Mouse (Mus musculus): Measurements from ENCODE around the gene Saa3.
"Not testable (repeated sequence)": the region's sequence is repeated elsewhere in the genome, so short reads cannot be mapped to it uniquely, and the experiment has no call there.

The Saa3 gene

DNA sequence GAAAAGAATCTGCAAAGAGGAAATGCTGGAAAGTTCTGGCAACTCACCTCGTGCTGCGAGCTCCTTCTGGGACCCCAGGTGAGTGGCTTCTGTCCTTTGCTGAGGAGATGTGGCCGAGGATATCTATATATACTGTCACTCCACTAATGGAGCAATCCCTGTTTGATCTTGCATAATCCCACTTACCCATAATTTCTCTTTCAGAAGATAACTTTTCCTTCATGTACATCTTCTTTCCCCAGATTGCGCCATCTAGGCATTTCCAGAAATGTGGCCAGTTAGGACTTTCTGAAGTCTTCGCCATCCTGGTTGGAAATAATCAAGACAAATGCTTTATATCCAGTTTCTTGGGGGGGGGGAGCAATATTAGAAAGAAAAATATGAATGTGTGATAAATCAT, at the start of gene Saa3:
TSS of gene Saa3 (minus strand) at position 101 of the 400 bp plus-strand sequence.
- DNase-seq (ENCODE audit: low spot score): no peak

DNA sequence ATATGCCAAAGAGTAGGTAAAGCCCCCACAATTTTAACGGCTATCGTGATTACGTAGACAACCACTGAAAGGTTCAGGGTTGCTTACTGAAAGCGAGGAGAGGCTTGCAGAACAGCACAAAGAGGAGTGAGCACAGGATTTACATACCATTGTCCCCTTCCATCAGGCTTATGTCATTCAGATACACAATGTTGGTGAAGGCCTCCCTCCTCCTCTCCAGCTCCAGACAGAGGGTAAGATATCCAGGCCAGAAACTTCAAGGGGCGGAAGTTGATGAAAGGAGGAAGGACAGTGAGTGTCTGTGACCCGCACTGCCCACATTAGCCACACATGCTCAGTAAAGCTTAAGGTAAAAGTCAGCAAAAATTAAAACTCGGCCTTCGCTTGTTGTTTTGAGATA, 49.2 kb upstream of the Saa3 start:
- no peak for DNase-seq (ENCODE audit: low spot score)

DNA sequence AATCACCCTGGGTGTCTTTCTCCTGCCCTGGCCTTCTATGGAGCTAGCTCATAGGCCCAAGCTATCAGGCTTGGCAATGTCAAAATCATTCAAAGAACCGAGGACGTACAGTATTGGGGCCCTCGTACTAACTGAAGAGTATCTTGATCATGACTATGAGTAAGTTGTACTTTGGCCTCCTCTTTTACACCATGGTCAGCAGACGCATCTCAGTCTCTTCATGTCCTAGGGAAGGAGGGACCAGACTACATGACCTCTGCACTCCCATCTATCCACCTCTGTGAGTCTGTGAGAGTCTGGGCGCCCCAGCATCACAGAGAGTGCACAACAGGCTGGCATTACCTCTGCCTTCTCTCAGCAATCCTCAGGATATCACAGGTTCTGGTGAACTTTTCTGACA, 47.1 kb upstream of the Saa3 start:
- no peak for DNase-seq (ENCODE audit: low spot score)

DNA sequence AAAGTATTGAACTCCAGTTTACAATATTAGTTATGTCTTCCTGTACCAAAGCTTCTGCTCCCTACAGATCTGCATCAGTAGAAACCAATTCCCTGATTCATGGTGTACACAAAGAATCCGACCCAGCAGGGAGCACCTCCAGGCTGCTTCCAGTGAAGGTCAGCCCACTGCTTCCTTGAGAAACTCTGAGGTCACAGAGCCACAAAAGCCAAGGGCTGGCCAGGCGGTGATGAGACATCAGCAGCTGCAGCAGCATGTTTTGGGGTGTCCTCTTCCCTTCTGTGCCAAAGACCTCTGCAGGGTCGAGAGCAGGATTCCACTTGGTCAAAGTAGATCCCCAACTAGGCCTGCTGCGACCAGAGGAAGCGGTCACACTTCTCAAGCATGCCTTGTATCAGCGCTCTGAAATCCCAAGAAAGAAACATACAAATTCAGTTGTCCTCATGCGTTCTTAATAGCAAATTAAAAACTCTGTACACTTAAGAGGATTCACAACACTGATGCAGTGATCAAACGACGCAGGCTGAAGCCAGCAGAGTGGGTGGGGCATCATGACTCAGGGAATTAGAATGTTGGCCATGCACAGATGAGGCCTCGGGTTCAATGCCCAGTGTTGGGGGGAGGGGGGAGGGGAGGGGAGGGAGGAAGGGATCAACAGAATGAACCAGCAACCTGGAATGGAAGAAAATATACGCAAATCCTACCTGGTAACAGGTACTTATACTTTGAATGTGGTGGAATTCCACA, 45.7 kb upstream of the Saa3 start:
- no peak for DNase-seq (ENCODE audit: low spot score)

DNA sequence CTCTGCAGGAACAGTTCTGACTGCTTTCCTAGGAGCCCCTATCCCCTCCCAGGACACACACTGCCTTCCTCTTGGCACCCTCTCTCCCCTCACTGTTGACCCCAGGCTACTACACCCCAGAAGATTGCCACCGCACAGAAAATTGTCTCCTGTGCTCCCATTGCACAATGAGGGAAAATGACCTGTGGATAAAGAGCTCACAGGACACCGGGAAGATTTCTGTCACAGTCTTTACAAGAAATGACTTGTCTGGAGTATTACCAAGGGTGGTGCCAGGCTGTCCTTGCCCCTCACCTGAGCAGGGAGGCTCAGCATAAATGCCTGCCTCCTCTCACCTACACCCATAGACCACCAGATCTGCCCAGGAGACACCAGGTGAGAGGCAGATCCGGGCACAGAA, 36.0 kb upstream of the Saa3 start, which contains the start of gene Saa2:
TSS of gene Saa2 (plus strand) at position 301 of the 400 bp plus-strand sequence.
- DNase-seq (ENCODE audit: low spot score): no peak

DNA sequence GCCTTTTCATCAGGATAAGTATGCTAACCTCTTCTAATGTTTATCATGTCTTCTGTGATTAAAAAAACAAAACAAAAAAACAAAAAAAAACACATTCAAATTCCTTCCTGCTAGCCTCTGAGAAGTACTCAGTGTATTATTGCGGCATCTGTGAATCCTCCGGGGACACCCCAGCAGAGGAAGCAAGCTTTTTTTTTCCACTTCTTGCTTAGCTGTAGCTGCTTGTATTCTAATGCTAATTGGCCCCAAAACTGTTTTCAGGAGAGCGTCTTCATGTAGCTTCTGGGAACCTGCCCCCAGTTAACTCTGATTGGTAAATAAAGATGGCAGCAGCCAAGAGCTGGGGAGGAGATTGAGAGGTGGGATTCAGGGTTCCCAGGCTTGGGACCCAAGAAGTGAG, 33.0 kb upstream of the Saa3 start:
- no peak for DNase-seq (ENCODE audit: low spot score)

DNA sequence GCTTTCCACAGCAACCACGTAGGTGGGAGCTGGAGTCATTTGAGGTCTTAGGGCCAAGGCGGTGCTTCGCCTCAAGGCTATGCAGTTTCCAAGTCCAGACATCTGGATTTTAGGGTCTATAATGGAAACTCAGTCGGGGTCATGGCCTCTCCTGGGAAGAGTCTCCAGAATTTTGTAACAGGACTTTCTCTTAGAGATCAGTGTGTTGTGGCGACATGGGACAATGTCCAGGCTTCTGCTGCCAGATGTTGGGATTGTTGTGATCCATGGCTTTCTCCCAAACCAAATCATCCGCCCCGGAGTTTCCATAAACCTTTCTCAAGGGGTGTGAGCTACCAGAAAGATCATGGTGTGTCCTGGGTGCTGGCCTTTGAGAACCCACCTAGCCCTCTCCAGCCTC, 30.9 kb upstream of the Saa3 start:
- DNase-seq (ENCODE audit: low spot score): peak; percentile 4

DNA sequence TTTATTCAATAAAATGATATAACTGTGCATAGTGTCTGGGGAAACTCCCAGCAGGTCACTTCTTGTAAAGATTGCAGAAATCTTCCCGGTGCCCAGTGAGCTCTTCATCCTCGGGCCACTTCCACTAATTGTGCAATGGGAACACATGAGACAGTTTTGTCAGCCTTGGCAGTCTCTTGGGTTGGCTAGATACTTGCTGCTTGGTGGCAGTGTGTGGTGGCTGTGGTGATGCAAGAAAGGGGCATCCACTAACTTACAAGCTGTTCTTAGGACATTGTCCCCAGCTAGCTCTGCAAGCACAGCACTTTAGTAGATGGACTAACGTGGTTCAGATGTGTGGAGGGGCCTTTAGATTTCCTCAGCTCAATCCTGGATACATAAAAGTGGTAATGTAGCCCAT, 30.3 kb upstream of the Saa3 start:
- peak; percentile 9 for DNase-seq (ENCODE audit: low spot score)

DNA sequence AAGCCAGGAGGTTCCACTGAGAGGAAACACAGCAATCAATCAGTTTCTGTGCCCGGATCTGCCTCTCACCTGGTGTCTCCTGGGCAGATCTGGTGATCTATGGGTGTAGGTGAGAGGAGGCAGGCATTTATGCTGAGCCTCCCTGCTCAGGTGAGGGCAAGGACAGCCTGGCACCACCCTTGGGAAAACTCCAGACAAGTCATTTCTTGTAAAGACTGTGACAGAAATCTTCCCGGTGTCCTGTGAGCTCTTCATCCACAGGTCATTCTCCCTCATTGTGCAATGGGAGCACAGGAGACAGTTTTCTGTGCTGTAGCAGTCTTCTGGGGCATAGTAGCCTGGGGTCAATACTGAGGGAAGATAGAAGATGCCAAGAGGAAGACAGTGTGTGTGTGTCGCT, 27.4 kb upstream of the Saa3 start, which contains the start of gene Saa1:
TSS of gene Saa1 (minus strand) at position 101 of the 400 bp plus-strand sequence.
- not testable (repeated sequence) for DNase-seq (ENCODE audit: low spot score)

DNA sequence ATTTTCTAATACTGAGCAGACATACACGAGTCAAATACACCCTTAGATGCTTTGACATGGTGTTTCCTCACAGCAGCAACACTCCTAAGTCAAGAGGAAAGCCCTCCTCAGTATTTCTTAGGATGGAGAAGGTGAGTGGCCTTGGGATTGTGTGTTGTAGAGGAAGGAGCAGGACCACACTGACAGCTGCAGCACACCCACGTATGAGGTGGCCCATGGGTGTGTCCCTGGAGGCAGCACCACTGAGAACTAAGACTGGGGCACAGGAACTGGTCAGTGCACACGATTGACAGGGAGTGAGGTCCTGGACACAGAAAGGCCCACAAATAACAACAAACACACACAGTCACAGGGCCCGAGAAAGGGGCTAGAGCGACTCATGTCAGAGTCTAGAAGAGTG, 24.5 kb upstream of the Saa3 start:
- DNase-seq (ENCODE audit: low spot score): not testable (repeated sequence)

DNA sequence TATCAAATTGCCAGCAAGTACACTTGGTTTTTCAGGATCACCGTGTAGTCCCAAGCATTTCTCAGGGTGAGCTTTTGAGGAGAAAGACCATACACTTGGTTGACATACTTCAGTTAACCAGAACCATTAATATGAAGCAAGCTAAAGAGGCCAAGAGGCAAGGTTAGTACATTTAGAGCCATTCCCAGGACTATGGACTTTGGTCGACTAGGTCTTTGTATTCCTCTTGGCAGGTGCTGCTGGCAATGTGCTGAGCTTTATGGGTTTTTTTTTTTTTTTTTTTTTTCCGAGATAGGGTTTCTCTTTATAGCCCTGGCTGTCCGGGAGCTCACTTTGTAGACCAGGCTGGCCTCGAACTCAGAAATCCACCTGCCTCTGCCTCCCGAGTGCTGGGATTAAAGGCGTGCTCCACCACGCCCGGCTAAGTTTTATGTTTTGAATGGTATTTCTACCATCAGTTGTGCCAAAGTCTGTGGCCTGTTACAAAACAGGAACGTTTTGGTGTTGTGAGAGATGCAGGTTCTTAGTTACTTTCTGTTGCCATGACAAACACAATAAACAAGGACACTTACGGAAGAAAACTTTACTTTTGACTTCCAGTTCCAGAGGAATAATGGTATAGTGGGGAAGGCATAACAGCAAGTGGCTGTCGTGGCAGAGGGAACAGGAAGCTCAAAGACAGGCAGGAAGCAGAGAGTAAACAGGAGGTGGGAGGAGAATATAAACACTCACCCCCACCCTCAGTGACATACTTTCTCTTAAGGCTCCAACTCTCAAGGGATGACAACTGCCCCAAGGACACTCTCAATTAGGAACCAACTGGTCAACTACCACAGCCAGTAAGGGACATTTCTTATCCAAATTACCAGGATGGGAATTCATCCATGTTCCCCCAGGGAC, 23.3 kb upstream of the Saa3 start:
- no peak for DNase-seq (ENCODE audit: low spot score)

DNA sequence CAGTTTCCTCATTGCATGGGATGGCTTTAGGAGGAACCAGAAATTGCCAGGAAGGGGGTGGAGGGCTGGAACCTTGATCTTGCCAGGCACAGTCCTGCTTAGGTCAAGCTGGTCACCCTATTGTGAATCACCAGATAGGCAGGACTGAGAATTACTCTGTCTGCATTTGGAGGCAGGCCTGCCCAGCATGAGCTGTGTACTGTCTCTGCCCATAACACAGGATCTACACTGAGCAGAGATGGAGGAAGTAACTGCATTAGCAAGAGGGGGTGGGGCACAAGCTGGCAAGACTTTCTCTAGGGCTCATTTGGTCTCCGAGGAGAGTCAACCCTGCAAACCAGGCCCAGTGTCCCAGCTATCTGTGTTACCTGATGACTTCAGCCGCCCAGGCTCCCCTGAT, 19.5 kb upstream of the Saa3 start:
- DNase-seq (ENCODE audit: low spot score): no peak

DNA sequence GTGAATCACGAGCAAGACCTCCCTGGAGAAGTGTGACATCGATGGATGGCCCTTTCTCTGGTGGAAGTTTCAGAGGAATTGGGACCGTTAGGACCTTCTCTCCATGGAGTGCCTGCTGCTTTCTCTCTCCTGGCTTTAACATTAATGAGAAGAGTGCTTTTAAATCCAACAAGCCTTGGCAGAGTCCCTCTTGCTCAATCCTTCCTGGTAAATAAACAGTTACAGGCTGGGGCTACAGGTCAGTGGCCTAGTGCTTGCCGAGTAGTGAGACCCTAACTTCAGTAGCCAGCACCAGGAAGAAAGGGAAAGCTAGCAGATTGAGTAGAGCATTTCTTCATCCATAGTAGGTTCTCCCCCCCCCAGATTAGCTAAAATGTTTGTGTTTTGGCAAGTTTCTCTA, 17.0 kb upstream of the Saa3 start, which contains the start of gene Saa4:
TSS of gene Saa4 (minus strand) at position 146 of the 400 bp plus-strand sequence.
- no peak for DNase-seq (ENCODE audit: low spot score)

DNA sequence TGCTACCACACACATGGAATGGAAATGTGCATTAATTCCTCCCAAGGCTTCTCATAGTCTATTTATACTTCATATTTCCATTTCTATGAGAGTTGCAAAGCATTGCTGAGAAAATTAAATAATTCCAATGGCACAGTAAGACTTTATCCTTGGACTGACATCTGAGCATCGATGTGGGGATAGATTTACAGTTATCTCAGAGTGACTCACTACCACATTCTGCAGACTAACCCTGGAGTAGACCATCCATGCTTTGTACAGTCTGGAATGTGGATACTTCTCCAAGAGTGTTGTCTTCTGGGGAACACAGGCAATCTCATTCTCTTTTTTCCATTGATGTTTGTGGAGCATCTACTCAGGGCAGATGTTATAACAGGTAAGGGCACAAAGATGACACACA, 12.1 kb upstream of the Saa3 start:
- DNase-seq (ENCODE audit: low spot score): no peak

DNA sequence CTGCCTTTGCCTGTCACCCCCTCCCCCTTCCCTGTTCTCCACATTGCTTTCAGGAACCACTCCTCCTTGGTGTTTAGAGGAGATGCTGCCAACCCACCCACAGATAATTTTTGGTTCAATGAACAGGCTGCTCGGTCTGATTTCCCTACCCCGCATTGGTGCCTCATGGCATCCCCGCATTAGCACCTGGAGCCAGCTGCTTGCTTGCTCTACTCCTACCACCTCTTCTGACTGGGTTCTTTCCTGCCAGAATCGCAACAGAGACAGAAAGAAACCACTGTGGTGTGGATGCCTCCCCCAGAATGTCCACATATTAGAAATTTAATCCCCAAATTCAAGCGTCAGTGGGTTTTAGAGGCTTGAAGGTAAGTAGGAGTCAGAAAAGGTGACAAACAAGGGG, 8.9 kb upstream of the Saa3 start:
- no peak for DNase-seq (ENCODE audit: low spot score)

DNA sequence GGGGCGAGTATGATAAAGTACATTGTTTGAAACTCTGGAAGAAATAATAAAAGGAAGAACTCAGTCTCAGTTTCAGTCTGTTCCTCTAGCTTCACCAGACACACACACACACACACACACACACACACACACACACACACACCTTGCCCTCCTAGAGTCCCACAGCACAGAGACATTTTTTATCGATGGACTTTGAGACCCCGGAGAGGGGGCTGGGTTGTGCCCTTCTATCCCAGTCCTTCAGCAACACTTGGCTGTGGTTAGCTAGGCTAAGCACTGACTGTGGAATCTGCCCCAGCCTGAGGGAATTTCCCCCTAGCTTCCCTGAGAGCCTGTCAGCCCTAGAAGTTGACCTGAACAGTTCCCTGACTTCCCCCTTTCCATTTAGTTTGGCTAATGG, 8.3 kb upstream of the Saa3 start:
- no peak for DNase-seq (ENCODE audit: low spot score)

DNA sequence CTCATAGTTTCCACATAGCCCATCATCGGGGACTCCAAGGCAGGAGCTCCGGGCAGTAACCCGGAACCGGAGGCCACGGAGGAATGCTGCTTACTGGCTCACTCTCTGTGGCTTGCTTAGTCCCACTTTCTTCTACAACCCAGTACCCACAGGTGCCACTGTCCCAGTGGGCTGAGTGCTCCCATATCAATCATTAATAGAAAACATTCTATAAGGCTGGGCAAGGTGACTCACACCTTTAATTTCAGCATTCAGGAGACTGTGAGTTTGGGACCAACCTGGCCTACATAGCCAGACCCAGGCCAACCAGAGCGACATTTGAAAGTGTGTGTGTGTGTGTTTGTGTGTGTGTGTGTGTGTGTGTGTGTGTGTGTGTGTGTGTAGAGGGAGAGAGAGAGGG, 7.9 kb upstream of the Saa3 start:
- no peak for DNase-seq (ENCODE audit: low spot score)

DNA sequence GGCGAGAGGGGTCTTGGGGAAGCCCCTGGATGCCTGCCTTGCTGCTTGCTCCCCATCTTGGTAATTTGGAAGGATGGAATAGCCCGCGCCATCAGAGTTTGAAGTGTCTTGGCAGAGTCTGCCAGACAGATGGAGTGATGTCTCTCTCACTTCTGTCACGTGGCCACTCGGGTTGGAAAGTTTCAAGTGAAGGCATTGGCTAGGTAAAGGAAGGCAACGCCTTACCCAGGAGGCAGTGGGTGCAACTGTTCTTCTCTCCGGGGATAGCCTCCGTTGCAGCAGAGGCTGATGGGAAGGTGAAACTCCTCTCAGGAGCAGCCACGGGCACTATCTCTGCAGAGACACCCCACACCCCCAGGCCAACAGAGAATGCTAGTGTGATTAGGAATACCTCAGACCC, 5.0 kb upstream of the Saa3 start:
- no peak for DNase-seq (ENCODE audit: low spot score)

DNA sequence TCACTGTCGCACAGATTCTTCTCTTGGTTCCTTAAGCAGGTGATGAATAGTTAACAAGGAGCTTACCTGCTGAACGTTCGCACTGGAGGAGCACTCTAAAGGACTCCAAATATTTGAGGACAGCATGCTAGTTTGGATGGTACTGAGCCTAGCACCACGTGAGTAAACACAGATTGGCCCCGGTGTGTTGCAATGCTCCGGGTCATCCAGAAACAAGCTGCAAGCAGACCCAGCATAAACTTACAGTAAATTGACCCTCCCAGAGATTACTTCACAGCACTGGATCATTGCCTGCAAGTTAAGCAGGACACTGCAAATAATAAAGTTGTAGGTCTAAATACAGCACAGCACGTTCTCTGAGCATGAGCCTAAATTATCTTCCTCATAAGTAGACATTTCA, 4.0 kb upstream of the Saa3 start:
- peak; percentile 14 for DNase-seq (ENCODE audit: low spot score)

DNA sequence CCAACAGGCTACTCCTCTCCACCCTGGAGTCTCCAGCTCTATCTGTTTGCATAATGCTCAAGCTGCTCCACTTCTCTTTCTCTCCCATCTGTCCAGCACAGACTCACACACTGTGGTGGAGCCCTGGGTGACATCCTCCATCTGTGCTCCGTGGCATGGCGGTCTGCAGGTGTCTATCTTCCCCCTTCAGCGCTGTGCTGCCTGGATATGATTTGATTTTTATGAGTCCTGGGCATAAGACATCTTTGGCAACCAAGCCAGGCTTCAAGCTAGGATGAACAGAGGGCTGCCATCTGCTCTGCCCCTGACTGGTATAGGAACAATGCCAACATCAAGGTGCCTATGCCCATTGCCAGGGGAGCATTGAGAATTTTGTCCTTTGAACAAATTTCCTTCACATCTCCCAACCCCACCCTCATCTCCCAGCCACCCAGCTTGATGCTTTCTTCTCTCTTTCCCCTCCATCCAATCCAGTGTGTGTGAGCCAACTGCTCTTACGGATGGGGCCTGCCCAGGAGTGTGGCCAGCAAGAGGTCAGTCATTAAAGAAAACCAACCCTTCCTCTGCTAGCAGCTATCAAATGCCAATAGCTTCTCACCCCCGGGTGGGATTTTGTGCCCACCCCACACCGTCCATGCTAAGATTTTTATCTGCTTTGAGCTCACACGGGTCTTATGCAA, 3.2 kb upstream of the Saa3 start:
- no peak for DNase-seq (ENCODE audit: low spot score)

DNA sequence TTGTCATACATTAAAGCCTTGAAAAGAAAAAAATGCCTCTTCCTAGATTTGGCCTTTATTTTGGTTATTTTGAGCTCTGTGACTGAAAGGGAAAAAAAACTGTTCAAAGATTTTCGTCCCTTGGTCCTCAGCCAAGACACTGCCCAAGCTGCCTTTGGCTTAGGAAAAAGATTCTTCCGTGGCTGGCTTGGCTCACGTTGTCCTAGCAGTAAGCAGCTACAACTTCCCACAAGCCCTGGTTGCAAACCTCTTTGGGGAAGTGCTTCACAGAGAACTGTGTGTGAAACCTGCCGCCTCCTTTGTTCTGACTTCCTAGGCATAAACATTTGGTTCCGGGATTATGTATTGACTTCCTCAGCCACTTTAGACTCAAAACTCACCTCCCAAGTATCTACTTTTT, 1.4 kb upstream of the Saa3 start:
- DNase-seq (ENCODE audit: low spot score): no peak

DNA sequence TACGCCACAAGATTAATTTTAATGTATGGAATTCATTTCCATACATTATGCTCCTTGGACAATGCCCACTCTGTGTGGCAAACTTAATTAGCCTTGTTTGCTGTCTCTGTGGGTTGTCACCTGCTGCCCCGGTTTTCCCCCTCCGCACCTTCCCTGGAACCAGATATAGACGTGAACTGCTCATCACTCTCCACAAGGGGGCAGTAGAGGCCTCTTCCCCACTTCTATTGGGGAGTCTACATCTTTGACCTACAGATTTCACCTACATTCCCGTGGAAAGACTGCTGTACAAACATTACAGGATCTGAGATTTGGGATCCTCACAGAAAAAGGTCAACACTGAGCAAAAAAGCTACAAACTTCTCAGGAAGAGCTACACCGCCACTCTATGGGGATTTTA, 982 bp downstream of the Saa3 start:
- DNase-seq (ENCODE audit: low spot score): peak; percentile 54

DNA sequence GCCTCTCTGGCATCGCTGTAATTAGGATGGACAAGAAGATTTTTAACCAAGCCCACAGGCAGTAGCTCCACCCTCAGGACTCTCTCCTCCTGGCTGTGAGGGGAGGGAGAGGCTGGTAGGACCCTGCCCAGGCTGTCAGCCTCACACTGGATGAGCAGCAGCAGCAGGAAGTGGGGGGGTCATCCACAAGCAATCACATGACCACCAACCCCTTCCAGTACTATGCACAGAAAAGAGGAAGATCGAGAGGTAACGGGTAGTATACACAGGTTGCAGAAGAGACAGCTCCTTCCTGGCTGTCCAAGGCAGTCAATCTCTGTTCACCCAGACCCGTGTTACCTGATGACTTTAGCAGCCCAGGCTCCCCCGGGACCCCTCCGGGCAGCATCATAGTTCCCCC, 3.2 kb downstream of the Saa3 start:
- DNase-seq (ENCODE audit: low spot score): no peak

Data from ovary, postnatal 14 days (tissue).